Comparison of ENCODE assay signal across 8 mouse cellular contexts in genomic region chr11:102393238-102393634, GRCm38 (mm10). TPM values are rescaled to one million over a fixed set of nuclear protein-coding genes. Genes with fewer than 3 reads are reported as not detected.
DNase-seq lines count a peak whose midpoint lies in the region; ATAC-seq lines count a peak whose summit lies in the region.

Gene Rundc3a (plus strand): TSS chr11:102393403.

- no peaks in the 10 kb centered on the region for H3K36me3 ChIP-seq in hindbrain, embryonic 15.5 days

- WGBS in hindbrain, embryonic 15.5 days: 0% methylated on average over 31 of the region's 34 CpGs

- ATAC-seq in hindbrain, embryonic 15.5 days (ENCODE audit: low FRiP score, low read depth): peak; percentile 92

- H3K9me3 ChIP-seq in hindbrain, embryonic 15.5 days: no peaks in the 10 kb centered on the region

- H3K4me2 ChIP-seq in hindbrain, embryonic 15.5 days: peak within 1 kb of the TSS; percentile 96

- H3K27me3 ChIP-seq in hindbrain, embryonic 15.5 days: no peaks in the 10 kb centered on the region

- peak within 1 kb of the TSS; percentile 81 for H3K9ac ChIP-seq in hindbrain, embryonic 15.5 days

- H3K27ac ChIP-seq in hindbrain, embryonic 15.5 days (replicated peaks): peak within 1 kb of the TSS; percentile 98

- H3K4me1 ChIP-seq in hindbrain, embryonic 15.5 days (replicated peaks): peaks cover 53% of the 10 kb centered on the region

- DNase-seq in MN1 (ENCODE audit: low spot score): peak; percentile 93
- peak; percentile 98 for DNase-seq in cerebellum, adult 18-20 months
- peak; percentile 89 to 97 for DNase-seq in frontal cortex, adult 2 months (ENCODE audit: extremely low spot score in 1 of 2, low spot score in 1 of 2)
- DNase-seq in layer of hippocampus, postnatal 36 days: peak; percentile 95 to 97
- DNase-seq in lung, postnatal 14 days: peak; percentile 85
- peak; percentile 93 for DNase-seq in retina, embryonic 14.5 days (ENCODE audit: low spot score)
- peak; percentile 96 for DNase-seq in thymus, postnatal 4 days

- peak within 1 kb of the TSS; percentile 90 for H3K4me3 ChIP-seq in hindbrain, embryonic 15.5 days

RNA-seq across cellular contexts. Expression of gene Rundc3a, which starts in this region (rescaled TPM):
- 538 and 540 TPM in 2 replicates for polyA plus RNA-seq in frontal cortex, adult 2 months (2012; rRNA removed)
- 135 and 149 TPM in 2 replicates for polyA plus RNA-seq in hindbrain, embryonic 15.5 days (2015; fragmentation: Nextera tagmentation; extraction: Ambion mirVana)
- total RNA-seq in layer of hippocampus, postnatal 36 days (2021): 100 to 1,000 TPM; 455 to 507 TPM

Comparison
In these comparisons a context has a peak if more than half of its experiments do, and no peak if none do; other contexts are left out.
1. Peak in every context shown above with its lines: DNase-seq, ATAC-seq, H3K4me3 ChIP-seq and H3K27ac ChIP-seq.